Mouse (Mus musculus) liver, postnatal 0 days (tissue): ENCODE measurements around the gene Gas2l3. TPM values are rescaled to one million over a fixed set of nuclear protein-coding genes. Genes with fewer than 3 reads are reported as not detected.

Experiments
- ATAC-seq: fragments of 200-750 bp; cut with Nextera tagmentation; 2 replicates; pipeline ENCODE4 v1.8.0; 2017; ENCODE audit warnings: mild to moderate bottlenecking, moderate library complexity
- DNase-seq: peaks from one replicate; pipeline ENCODE4 v3.0.0-alpha.2; 2016
- H3K27ac ChIP-seq: fragments of 300-500 bp; sonication (generic); 2 replicates; pipeline ENCODE4 v1.5.1; 2014; ENCODE audit warnings: antibody characterized with exemption, moderate library complexity, mild to moderate bottlenecking, low read depth
- H3K27me3 ChIP-seq: fragments of 300-500 bp; sonication (generic); 2 replicates; pipeline ENCODE4 v1.6.1; 2014; ENCODE audit warnings: low read length, control low read depth, mixed read lengths; ENCODE audit not compliant: insufficient read depth
- H3K36me3 ChIP-seq: fragments of 300-500 bp; sonication (generic); replicated peaks from 2 replicates; pipeline ENCODE4 v1.6.1; 2014; ENCODE audit warnings: mild to moderate bottlenecking, control low read depth, low read length, moderate library complexity, mixed read lengths; ENCODE audit not compliant: insufficient read depth
- H3K4me1 ChIP-seq: fragments of 300-500 bp; sonication (generic); 2 replicates; pipeline ENCODE4 v1.6.1; 2014; ENCODE audit warnings: antibody characterized with exemption, mild to moderate bottlenecking, control low read depth; ENCODE audit not compliant: insufficient read depth
- H3K4me2 ChIP-seq: fragments of 300-500 bp; sonication (generic); 2 replicates; pipeline ENCODE4 v1.6.1; 2014; ENCODE audit warnings: low read depth, mild to moderate bottlenecking, low read length, moderate library complexity, mixed read lengths
- H3K4me3 ChIP-seq: fragments of 300-500 bp; sonication (generic); 2 replicates; pipeline ENCODE4 v1.5.1; 2014; ENCODE audit warnings: low read depth, low read length
- H3K9ac ChIP-seq: fragments of 300-500 bp; sonication (generic); replicated peaks from 2 replicates; pipeline ENCODE4 v1.6.1; 2014; ENCODE audit warnings: mild to moderate bottlenecking, moderate library complexity
- H3K9me3 ChIP-seq: fragments of 300-500 bp; sonication (generic); 2 replicates; pipeline ENCODE4 v1.6.1; 2016; ENCODE audit warnings: mild to moderate bottlenecking, control low read depth, low read length, mixed read lengths
- CTCF ChIP-seq: sonication (generic); IDR thresholded peaks from 2 replicates; pipeline ENCODE4 v1.5.1; 2016; ENCODE audit warnings: antibody characterized with exemption, low read depth
- EP300 ChIP-seq: IDR thresholded peaks from 2 replicates; pipeline ENCODE4 v1.6.1; 2016; ENCODE audit warnings: antibody characterized with exemption, low read depth, mild to moderate bottlenecking
- WGBS: fragments of 180-500 bp; shearing (Covaris S2); extraction: QIAGEN DNeasy Blood & Tissue Kit; methylation state at CpG from one replicate; pipeline ENCODE4 v1.1.7; 2014; ENCODE audit not compliant: insufficient replicate concordance; 5-methylcytosine and 5-hydroxymethylcytosine counted together
- polyA plus RNA-seq: library from polyadenylated mRNA; unstranded; fragments of >200 nt; fragmentation: Nextera tagmentation; extraction: Ambion mirVana; gene quantifications from 2 replicates; pipeline ENCODE4 v1.2.1, GENCODE M21; 2015

The Gas2l3 gene
- polyA plus RNA-seq, 1 experiment from 2014 or later = 2.9 TPM

- H3K27ac ChIP-seq = no peak overlapping the region
- whole genome bisulfite sequencing = 56% methylated on average over 18 of the region's 18 CpGs
- no peaks in the 10 kb centered on the region for H3K27me3 ChIP-seq
- ATAC-seq = 0 out of 2 replicates have a peak, but pooled peaks have one; percentile 29
- H3K9me3 ChIP-seq = no peaks in the 10 kb centered on the region
- H3K4me3 ChIP-seq = no peak overlapping the region
- H3K9ac ChIP-seq = no peak overlapping the region
- H3K4me2 ChIP-seq = no peak overlapping the region
- TF ChIP-seq EP300 (no peak), CTCF (no peak)
- 0 out of 2 replicates have a peak, but pooled peaks cover 3% of the 10 kb centered on the region for H3K36me3 ChIP-seq
- peaks cover 8% of the 10 kb centered on the region for H3K4me1 ChIP-seq
- DNase-seq = no peak
Observed at GRCm38 (mm10) chr10:89483812-89484602, 40.2 kb upstream of the Gas2l3 start.

GRCm38 (mm10) chr10:89483113-89483512 is 39.3 kb upstream of the Gas2l3 start:
- ATAC-seq = no peak
- Histone ChIP-seq H3K27ac (no peak overlapping the region), H3K4me1 (peaks cover 8% of the 10 kb centered on the region), H3K9me3 (no peaks in the 10 kb centered on the region), H3K36me3 (0 out of 2 replicates have a peak, but pooled peaks cover 3% of the 10 kb centered on the region), H3K27me3 (no peaks in the 10 kb centered on the region), H3K4me2 (no peak overlapping the region), H3K9ac (no peak overlapping the region), H3K4me3 (no peak overlapping the region)
- no peak for DNase-seq
- TF ChIP-seq CTCF (no peak), EP300 (no peak)
- WGBS = 82% methylated on average over 14 of the region's 14 CpGs

GRCm38 (mm10) chr10:89482142-89482681 is 38.4 kb upstream of the Gas2l3 start:
- DNase-seq (no peak), ATAC-seq (no peak)
- no peak for TF ChIP-seq CTCF
- Histone ChIP-seq H3K4me2 (no peak overlapping the region), H3K4me1 (peaks cover 8% of the 10 kb centered on the region), H3K9me3 (no peaks in the 10 kb centered on the region), H3K9ac (no peak overlapping the region), H3K36me3 (peaks cover 3% of the 10 kb centered on the region; the same call in 1 of the 2 replicates), H3K27me3 (no peaks in the 10 kb centered on the region), H3K4me3 (no peak overlapping the region), H3K27ac (no peak overlapping the region)
- WGBS = 82% methylated on average over 10 of the region's 10 CpGs

GRCm38 (mm10) chr10:89481638-89482037 is 37.9 kb upstream of the Gas2l3 start:
- Histone ChIP-seq H3K27ac (no peak overlapping the region), H3K9me3 (no peaks in the 10 kb centered on the region), H3K4me3 (no peak overlapping the region), H3K36me3 (peaks cover 3% of the 10 kb centered on the region; the same call in 1 of the 2 replicates), H3K4me1 (peaks cover 8% of the 10 kb centered on the region), H3K9ac (no peak overlapping the region), H3K27me3 (no peaks in the 10 kb centered on the region), H3K4me2 (no peak overlapping the region)
- no peak for TF ChIP-seq EP300
- no peak for TF ChIP-seq CTCF
- DNase-seq (no peak), ATAC-seq (no peak)
- 68% methylated on average over 7 of the region's 7 CpGs for WGBS

GRCm38 (mm10) chr10:89478766-89479165 is 35.0 kb upstream of the Gas2l3 start:
- no peak overlapping the region for H3K27ac ChIP-seq
- WGBS = 85% methylated on average over 8 of the region's 8 CpGs
- DNase-seq (no peak), ATAC-seq (no peak)
- no peak overlapping the region for H3K4me2 ChIP-seq
- H3K9me3 ChIP-seq = no peaks in the 10 kb centered on the region
- TF ChIP-seq EP300 (no peak), CTCF (no peak)
- H3K27me3 ChIP-seq = no peaks in the 10 kb centered on the region
- H3K4me3 ChIP-seq = no peak overlapping the region
- H3K36me3 ChIP-seq = peaks cover 3% of the 10 kb centered on the region; the same call in 1 of the 2 replicates
- H3K9ac ChIP-seq = no peak overlapping the region
- no peaks in the 10 kb centered on the region for H3K4me1 ChIP-seq

GRCm38 (mm10) chr10:89470596-89471353 is 27.0 kb upstream of the Gas2l3 start:
- Histone ChIP-seq H3K4me3 (no peak overlapping the region), H3K27ac (no peak overlapping the region), H3K27me3 (no peaks in the 10 kb centered on the region), H3K9me3 (no peaks in the 10 kb centered on the region; the same call in 1 of the 2 replicates), H3K4me1 (no peaks in the 10 kb centered on the region), H3K9ac (no peak overlapping the region), H3K4me2 (no peak overlapping the region), H3K36me3 (peaks cover 18% of the 10 kb centered on the region)
- DNase-seq (no peak), ATAC-seq (peak; percentile 70)
- TF ChIP-seq CTCF = no peak
- TF ChIP-seq EP300 = no peak
- 56% methylated on average over 7 of the region's 7 CpGs for WGBS
